Mouse (Mus musculus) MEL (cell line): ENCODE measurements around the gene Josd2.

ENCODE experiments used
- CHD2 ChIP-seq: IDR thresholded peaks from 2 replicates; pipeline ENCODE4 v1.6.1; 2011; ENCODE audit warnings: low read length, improper control_type of control experiment
- MAX ChIP-seq: IDR thresholded peaks from 2 replicates; pipeline ENCODE4 v1.6.1; 2011; ENCODE audit warnings: low read length, improper control_type of control experiment
- POLR2AphosphoS2 ChIP-seq: IDR thresholded peaks from 2 replicates; pipeline ENCODE4 v1.6.1; 2011; ENCODE audit warnings: low read length, improper control_type of control experiment
- RAD21 ChIP-seq: IDR thresholded peaks from 2 replicates; pipeline ENCODE4 v1.6.1; 2011; ENCODE audit warnings: mild to moderate bottlenecking, low read depth, low read length, improper control_type of control experiment

- TF ChIP-seq POLR2AphosphoS2 (no peak), MAX (no peak), CHD2 (no peak), RAD21 (no peak)
Measured at GRCm38 (mm10) chr7:44472558-44472885, 4.7 kb downstream of the Josd2 start.
